Mouse (Mus musculus): Measurements from ENCODE around the gene Smarcd1. TPM values are rescaled to one million over a fixed set of nuclear protein-coding genes. Genes with fewer than 3 reads are reported as not detected.

Smarcd1 gene
- polyA plus RNA-seq, 1 experiment from 2014 or later: 118 TPM

DNA sequence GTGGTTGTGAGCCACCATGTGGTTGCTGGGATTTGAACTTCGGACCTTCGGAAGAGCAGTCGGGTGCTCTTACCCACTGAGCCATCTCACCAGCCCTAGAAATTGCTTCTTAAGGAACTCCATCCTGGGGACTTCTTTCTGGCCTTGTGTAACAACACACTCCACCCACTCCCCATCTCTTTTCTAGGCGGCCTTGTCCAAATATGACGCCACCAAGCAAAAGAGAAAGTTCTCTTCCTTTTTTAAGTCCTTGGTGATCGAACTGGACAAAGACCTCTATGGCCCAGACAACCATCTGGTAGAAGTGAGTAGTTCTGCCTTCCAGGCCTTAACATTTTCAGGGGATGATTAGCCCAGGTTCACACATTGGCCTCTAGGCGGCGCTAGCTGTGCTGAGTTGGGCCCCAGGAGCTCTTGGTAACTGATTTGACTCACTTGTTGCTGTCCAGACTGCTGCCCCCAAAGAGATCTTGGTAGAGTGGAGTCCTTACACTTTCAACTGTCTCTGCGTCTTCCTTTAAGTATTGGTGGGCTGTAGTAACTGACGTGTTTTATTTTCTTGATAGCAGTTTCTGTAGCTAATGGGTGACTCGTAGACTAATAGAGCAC is 3.6 kb downstream of the Smarcd1 start, which contains the start of gene Gm17349:
Gm17349 (minus strand) TSS at position 51 of the 609 bp plus-strand sequence.
- Histone ChIP-seq H3K36me3 (ENCODE audit: poor library complexity, severe bottlenecking) (peaks cover 67% of the 10 kb centered on the region), H3K27ac (peak within 1 kb of the TSS; percentile 96)
- 63% methylated on average over 11 of the region's 11 CpGs for WGBS

DNA sequence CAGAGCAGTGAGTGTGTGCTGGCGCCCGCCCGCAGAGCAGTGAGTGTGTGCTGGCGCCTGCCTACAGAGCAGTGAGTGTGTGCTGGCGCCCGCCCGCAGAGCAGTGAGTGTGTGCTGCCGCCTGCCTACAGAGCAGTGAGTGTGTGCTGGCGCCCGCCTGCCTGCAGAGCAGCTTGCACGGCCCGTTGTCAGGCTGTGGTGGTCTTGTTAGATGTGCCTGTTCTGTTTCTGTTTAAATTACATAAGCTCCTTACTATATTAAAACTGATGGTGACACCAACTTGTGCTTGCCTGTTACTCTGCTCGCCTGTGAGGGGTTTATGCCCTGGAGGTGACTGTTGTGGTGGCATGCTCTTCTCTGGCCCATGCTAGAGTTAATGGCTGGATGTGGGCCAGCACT is 6.2 kb downstream of the Smarcd1 start:
- H3K36me3 ChIP-seq (ENCODE audit: poor library complexity, severe bottlenecking): peaks cover 93% of the 10 kb centered on the region
- 93% methylated on average over 13 of the region's 13 CpGs for WGBS
- no peak for ATAC-seq
- no peak overlapping the region for H3K27ac ChIP-seq
- H3K4me3 ChIP-seq: no peak overlapping the region
- no peak overlapping the region for H3K9ac ChIP-seq
- H3K4me1 ChIP-seq: peaks cover 19% of the 10 kb centered on the region
- H3K4me2 ChIP-seq: no peak overlapping the region
- no peaks in the 10 kb centered on the region for H3K9me3 ChIP-seq (replicated peaks)
- H3K27me3 ChIP-seq: no peaks in the 10 kb centered on the region

More for the DNA sequence above, 3.6 kb downstream of the Smarcd1 start, which contains the start of gene Gm17349:
- no peaks in the 10 kb centered on the region for H3K9me3 ChIP-seq (replicated peaks)
- no peak for ATAC-seq
- peaks cover 25% of the 10 kb centered on the region for H3K4me1 ChIP-seq
- H3K9ac ChIP-seq: peak within 1 kb of the TSS; percentile 97
- H3K4me2 ChIP-seq: peak within 1 kb of the TSS; percentile 93
- no peaks in the 10 kb centered on the region for H3K27me3 ChIP-seq
- H3K4me3 ChIP-seq: peak within 1 kb of the TSS; percentile 84

DNA sequence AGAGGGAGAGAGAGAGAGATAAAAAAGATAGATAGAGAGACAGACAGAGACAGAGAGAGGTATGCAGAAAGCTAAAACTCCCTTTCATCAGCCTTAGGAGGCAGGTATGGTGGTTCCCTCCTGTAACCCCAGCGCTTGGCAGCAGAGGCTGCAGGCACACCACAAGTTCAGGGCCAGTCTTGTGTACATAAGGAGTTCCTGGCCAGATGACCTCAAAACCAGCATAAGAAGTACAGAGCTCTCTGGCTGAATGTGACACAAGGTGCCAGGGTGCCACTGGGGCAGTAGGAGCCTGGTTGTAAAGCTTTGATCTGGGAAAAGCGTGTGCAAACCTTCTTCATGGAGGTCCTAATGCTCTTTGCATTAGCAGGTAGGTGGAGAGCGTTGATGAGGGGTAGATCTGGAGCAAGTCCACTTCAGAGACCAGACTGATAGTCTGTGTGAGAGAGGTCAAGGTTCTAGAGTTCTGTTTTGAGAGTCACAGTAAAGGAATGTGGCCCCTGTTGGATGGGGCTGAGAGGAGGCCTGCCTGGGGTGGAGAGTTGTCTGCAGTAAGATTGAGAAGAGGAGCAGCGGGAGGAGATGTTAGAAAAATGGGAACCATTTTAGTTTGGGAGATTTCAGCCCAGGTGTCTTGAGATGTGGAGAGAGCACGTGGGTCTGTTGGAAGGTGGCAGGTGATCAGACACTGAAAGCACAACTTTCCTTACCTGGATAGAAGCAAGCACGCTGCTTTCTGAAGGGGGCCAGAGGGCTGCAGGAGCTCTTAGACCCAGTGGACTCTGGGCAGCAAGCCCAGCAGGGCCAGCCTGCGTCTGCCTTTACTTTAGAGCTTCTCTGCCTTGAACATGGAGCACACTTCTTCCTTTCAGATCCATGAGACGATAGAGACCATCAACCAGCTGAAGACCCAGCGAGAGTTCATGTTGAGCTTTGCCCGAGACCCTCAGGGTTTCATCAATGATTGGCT is 8.6 kb downstream of the Smarcd1 start:
- Histone ChIP-seq H3K4me2 (no peak overlapping the region), H3K27me3 (no peaks in the 10 kb centered on the region), H3K9ac (no peak overlapping the region), H3K36me3 (ENCODE audit: poor library complexity, severe bottlenecking) (peaks cover 95% of the 10 kb centered on the region), H3K27ac (no peak overlapping the region), H3K4me3 (no peak overlapping the region), H3K9me3 (replicated peaks) (no peaks in the 10 kb centered on the region), H3K4me1 (peaks cover 7% of the 10 kb centered on the region)
- 90% methylated on average over 10 of the region's 10 CpGs for WGBS
- ATAC-seq: no peak

DNA sequence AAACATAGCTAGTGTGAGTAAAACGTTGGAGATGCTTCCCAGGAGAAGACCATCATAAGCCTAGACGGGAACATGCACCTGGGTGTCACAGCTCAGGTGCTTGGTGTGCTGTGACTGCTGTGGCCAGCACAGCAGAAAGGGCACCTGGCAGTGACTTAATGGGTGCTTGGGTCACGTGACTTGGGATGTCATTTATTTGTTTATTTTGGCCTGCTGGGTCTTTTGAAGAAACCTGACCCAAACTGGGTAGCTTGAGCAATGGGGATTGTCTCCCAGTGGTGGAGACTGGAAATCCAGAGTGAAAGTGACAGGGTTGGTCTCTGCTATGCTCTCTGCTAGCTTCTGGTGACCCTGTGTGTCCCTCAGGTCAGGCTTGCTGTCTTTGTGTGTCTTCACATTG is 9.6 kb downstream of the Smarcd1 start:
- no peak for ATAC-seq

DNA sequence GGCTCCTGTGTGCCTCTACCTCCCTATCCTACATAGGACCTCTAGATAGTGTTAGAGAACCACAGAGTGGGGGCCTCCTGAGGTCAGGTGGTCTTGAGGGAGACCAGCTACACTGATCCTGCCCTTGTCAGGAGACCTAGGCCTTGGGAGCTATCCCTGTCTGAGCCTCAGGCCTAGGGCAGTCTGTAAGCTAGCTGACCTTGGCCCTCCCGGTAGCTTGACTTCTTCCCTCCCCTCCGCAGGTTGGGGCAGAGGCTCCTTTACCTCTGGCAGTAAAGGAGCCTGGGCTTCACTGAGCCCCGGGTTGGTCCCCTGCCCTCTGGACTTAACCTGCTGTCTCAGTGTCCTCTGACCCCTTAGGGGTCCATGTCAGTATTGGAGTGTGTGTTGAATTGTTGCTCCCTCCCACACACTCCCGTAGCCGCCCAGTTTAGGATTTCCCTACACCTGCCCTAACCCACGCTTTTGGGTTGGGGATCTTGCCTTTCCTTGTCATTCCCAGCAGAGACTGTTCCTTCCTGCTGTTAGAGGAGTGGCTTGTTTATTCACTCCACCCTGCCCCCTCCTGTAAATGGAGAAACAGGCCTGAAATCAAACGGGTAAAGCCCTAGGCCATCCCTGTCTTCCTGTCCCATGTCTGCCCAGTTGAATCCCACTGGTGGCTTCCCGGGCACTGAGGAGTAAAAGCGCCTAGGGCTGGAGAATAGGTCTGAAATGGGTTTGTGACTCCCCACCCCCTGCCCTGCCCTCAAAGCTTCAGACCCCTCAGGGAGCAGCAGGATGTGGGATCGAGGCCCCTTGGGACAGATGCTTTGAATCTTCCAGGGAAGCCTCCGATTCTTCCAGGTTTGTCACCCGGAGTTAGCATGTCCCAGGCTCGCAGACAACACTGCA is 11.0 kb downstream of the Smarcd1 start:
- H3K27me3 ChIP-seq: no peaks in the 10 kb centered on the region
- peak overlapping the region; percentile 84 for H3K27ac ChIP-seq
- peaks cover 78% of the 10 kb centered on the region for H3K36me3 ChIP-seq (ENCODE audit: poor library complexity, severe bottlenecking)
- H3K4me3 ChIP-seq: no peak overlapping the region
- no peak overlapping the region for H3K4me2 ChIP-seq
- peaks cover 24% of the 10 kb centered on the region for H3K4me1 ChIP-seq
- no peak overlapping the region; the same call in 1 of the 2 replicates for H3K9ac ChIP-seq
- no peaks in the 10 kb centered on the region for H3K9me3 ChIP-seq (replicated peaks)
- no peak for ATAC-seq
- 69% methylated on average over 13 of the region's 13 CpGs for WGBS

More for the DNA sequence above, 9.6 kb downstream of the Smarcd1 start:
- no peak overlapping the region for H3K9ac ChIP-seq
- H3K27me3 ChIP-seq: no peaks in the 10 kb centered on the region
- no peaks in the 10 kb centered on the region for H3K9me3 ChIP-seq (replicated peaks)
- no peak overlapping the region for H3K4me3 ChIP-seq
- H3K27ac ChIP-seq: no peak overlapping the region
- no peak overlapping the region for H3K4me2 ChIP-seq
- peaks cover 86% of the 10 kb centered on the region for H3K36me3 ChIP-seq (ENCODE audit: poor library complexity, severe bottlenecking)
- H3K4me1 ChIP-seq: peaks cover 17% of the 10 kb centered on the region
- 74% methylated on average over 3 of the region's 3 CpGs for WGBS

DNA sequence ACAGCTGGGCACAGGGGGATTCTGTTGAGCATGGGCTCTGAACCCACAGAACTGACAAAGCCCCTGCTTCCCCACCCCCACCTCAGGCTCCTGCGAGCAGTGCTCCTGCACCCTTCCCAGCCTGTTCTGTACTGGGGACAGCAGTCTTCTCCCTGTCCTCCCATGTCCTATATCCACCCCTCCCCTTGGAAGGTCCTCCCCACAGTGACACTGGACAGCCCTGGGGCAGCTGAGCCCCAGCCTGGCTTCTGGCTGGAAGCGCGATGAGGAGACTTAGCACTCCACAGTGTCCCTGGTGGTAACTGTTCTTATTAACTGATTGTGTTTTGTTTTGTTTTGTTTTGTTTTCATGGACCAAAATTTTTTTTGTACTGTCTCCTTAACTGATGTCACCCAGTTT is 11.6 kb downstream of the Smarcd1 start:
- Histone ChIP-seq H3K4me3 (no peak overlapping the region), H3K4me1 (peaks cover 24% of the 10 kb centered on the region), H3K27me3 (no peaks in the 10 kb centered on the region), H3K36me3 (ENCODE audit: poor library complexity, severe bottlenecking) (peaks cover 76% of the 10 kb centered on the region), H3K9me3 (replicated peaks) (no peaks in the 10 kb centered on the region), H3K4me2 (no peak overlapping the region), H3K27ac (peak overlapping the region; percentile 84), H3K9ac (no peak overlapping the region)
- 76% methylated on average over 3 of the region's 3 CpGs for WGBS
- ATAC-seq: no peak

DNA sequence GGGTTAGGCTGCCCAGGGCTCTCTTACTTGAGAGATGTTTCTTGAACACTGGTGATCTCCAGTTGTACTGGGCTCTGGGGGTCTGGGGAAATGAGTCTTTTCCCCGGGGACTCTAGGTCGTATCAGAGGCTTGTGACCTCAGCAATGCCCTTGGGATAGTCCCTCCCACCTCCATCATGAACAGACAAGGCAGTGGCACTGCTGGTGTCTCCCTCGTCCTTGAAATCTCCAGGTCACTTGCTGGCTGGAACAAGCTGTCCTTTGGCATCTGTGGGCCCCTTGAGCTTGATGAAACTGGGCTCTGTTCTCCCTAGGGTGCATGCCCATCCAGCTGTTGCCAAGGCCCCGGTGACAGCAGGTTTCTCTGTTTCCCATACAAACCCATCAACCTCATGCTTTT is 12.3 kb downstream of the Smarcd1 start:
- no peaks in the 10 kb centered on the region for H3K9me3 ChIP-seq (replicated peaks)
- H3K27me3 ChIP-seq: no peaks in the 10 kb centered on the region
- peak overlapping the region; percentile 84 for H3K27ac ChIP-seq
- no peak for ATAC-seq
- 80% methylated on average over 4 of the region's 4 CpGs for WGBS
- no peak overlapping the region for H3K9ac ChIP-seq
- H3K4me2 ChIP-seq: no peak overlapping the region
- peaks cover 24% of the 10 kb centered on the region for H3K4me1 ChIP-seq
- H3K4me3 ChIP-seq: no peak overlapping the region
- peaks cover 75% of the 10 kb centered on the region for H3K36me3 ChIP-seq (ENCODE audit: poor library complexity, severe bottlenecking)

DNA sequence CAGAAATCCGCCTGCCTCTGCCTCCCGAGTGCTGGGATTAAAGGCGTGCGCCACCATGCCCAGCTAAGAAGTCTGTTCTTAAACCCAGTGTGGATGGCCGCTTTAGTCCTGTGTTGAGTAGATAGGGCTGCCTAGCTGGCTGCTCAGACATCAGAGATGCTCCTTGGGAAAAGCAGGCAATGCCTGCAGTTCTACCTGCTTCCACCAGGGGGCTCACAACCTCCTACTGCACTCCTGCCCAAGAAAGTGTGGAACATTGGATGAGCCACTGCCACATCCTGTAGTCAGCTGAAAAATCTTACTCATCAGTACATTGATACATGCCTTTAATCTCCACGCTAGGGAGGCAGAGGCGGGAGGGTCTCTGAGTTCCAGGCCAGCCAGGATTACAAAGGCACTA is 12.9 kb downstream of the Smarcd1 start:
- Histone ChIP-seq H3K27ac (peak overlapping the region; percentile 84), H3K4me1 (peaks cover 24% of the 10 kb centered on the region), H3K36me3 (ENCODE audit: poor library complexity, severe bottlenecking) (peaks cover 69% of the 10 kb centered on the region), H3K4me2 (no peak overlapping the region), H3K27me3 (no peaks in the 10 kb centered on the region), H3K4me3 (no peak overlapping the region), H3K9ac (no peak overlapping the region), H3K9me3 (replicated peaks) (no peaks in the 10 kb centered on the region)
- 56% methylated on average over 7 of the region's 7 CpGs for WGBS
- peak; percentile 54 for ATAC-seq

DNA sequence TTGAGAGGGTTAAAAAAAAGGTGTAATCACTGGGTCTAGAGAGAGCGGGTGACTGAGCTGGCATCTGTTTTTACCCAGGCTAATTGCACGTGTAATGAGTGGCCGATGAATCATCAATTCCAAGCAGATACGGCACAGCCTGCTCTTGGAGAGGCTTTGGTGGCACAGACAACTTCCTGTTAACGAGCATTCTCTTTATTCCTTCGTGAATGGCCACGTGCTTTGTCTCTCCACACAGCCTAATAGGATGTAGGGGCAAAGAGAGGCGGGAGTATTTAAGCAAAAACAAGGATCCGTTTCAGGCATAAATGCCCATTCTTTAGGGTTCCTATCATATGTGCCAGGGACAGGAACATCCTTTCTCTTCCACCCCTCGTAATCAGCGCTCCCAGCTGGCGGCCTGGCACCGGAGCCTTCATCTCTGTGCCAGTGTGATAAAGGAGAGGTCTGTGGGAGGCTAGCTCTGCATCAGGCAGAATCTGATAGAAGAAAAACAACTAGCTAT is 13.5 kb downstream of the Smarcd1 start:
- 34% methylated on average over 13 of the region's 13 CpGs for WGBS
- Histone ChIP-seq H3K4me3 (no peak overlapping the region), H3K27ac (peak overlapping the region; percentile 84), H3K4me1 (peaks cover 24% of the 10 kb centered on the region), H3K4me2 (no peak overlapping the region), H3K9ac (0 out of 2 replicates have a peak overlapping the region, but pooled peaks have one; percentile 3), H3K9me3 (replicated peaks) (no peaks in the 10 kb centered on the region), H3K36me3 (ENCODE audit: poor library complexity, severe bottlenecking) (peaks cover 66% of the 10 kb centered on the region), H3K27me3 (no peaks in the 10 kb centered on the region)
- peak; percentile 48 for ATAC-seq

DNA sequence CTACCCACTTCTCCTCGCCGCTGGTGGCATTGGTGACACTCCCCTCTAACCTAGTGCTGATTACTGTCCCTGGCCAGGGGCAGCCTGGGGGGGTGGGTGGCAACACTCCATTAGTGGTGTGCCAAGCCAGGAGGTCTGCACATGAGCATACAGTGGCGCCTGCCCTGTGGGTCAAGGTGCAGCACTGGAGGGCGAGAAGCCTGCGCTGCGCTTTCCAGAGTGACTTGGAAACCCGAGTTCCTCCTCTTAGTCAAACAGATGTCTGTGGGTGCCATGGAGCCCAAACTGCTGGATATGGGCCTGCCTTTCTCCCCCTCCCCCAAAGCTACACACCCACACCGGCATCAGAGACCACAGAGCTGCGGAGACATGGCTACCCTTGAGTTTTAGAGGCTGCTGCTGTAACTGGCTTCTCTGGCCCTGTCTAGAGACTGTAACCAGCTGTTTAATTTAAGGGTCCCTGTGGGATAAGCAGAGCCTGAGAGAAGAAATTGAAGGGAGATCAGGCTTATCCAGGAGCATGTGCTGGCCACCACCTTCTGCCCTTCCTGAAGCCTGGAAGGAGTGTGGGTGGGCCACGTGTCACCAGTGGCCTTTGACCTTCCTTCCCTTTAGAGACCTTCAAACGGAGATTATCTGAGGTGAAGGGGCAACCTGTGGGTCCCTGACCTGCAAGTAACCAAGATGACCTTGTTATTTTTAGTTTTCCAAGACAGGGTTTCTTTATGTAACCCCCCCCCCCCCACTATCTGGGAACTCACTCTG is 14.2 kb downstream of the Smarcd1 start:
- ATAC-seq: peak; percentile 13; the same call in 1 of the 2 replicates
- Histone ChIP-seq H3K27me3 (no peaks in the 10 kb centered on the region), H3K36me3 (ENCODE audit: poor library complexity, severe bottlenecking) (peaks cover 65% of the 10 kb centered on the region)

DNA sequence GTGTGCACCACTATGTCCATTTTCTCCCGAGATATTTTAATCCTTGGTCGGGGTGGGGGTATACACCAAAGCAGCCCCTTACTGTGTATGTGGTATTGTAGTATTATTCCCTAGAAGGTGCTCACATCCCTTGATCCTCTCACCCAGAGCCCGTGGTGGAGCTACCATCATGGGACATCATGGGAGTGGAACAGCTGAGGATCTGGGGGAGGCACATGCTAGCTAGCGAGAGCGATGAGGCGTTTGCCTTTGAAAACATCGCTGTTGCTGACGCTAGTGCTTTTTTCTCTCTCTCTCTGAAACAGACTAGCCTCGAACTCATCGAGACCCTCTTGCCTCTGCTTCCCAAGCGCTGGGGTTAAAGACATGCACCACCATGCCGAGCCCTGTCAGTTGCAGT is 14.9 kb downstream of the Smarcd1 start:
- H3K4me2 ChIP-seq: no peak overlapping the region
- WGBS: 85% methylated on average over 12 of the region's 12 CpGs
- no peak overlapping the region for H3K9ac ChIP-seq
- ATAC-seq: no peak
- peaks cover 64% of the 10 kb centered on the region for H3K36me3 ChIP-seq (ENCODE audit: poor library complexity, severe bottlenecking)
- no peak overlapping the region for H3K4me3 ChIP-seq
- H3K27ac ChIP-seq: peak overlapping the region; percentile 84; the same call in 1 of the 2 replicates
- no peaks in the 10 kb centered on the region for H3K27me3 ChIP-seq
- peaks cover 24% of the 10 kb centered on the region for H3K4me1 ChIP-seq
- H3K9me3 ChIP-seq (replicated peaks): no peaks in the 10 kb centered on the region

More for the DNA sequence above, 14.2 kb downstream of the Smarcd1 start:
- Histone ChIP-seq H3K4me1 (peaks cover 24% of the 10 kb centered on the region), H3K27ac (peak overlapping the region; percentile 84), H3K4me2 (no peak overlapping the region), H3K9me3 (replicated peaks) (no peaks in the 10 kb centered on the region), H3K9ac (peak overlapping the region; percentile 3; the same call in 1 of the 2 replicates), H3K4me3 (no peak overlapping the region)
- 81% methylated on average over 11 of the region's 11 CpGs for WGBS

Data from forebrain, embryonic 13.5 days (tissue).